Mouse (Mus musculus) spleen, adult 2 months (tissue): ENCODE measurements around the gene Mbtps2. TPM values are rescaled to one million over a fixed set of nuclear protein-coding genes. Genes with fewer than 3 reads are reported as not detected.
A peak's percentile ranks its signal among the peaks of the same experiment; 100 is the strongest.

Experiments
- DNase-seq, 2 experiments: peaks; one replicate each; pipeline versions ENCODE4 v3.0.0 to v3.0.0-alpha.2; 2012 to 2021; ENCODE audit warnings: low spot score in 2 of 2, low read depth in 1 of 2
- H3K27ac ChIP-seq: fragments of 200-500 bp; 2 replicates; pipeline ENCODE4 v1.5.1; 2012; ENCODE audit warnings: low read length, inconsistent platforms; ENCODE audit not compliant: insufficient read depth
- H3K27me3 ChIP-seq: fragments of 200-500 bp; 2 replicates; pipeline ENCODE4 v1.6.1; 2012; ENCODE audit warnings: mild to moderate bottlenecking, moderate library complexity, low read length, inconsistent platforms; ENCODE audit not compliant: control insufficient read depth, insufficient read depth
- H3K36me3 ChIP-seq: fragments of 200-500 bp; 2 replicates; pipeline ENCODE4 v1.6.1; 2012; ENCODE audit warnings: mild to moderate bottlenecking, low read length, inconsistent platforms; ENCODE audit not compliant: control insufficient read depth, insufficient read depth
- H3K4me1 ChIP-seq: fragments of 200-500 bp; 2 replicates; pipeline ENCODE4 v1.6.1; 2011; ENCODE audit warnings: inconsistent platforms; ENCODE audit not compliant: control insufficient read depth, insufficient read depth, insufficient read length
- H3K4me3 ChIP-seq: fragments of 200-500 bp; 2 replicates; pipeline ENCODE4 v1.5.1; 2011; ENCODE audit warnings: mild to moderate bottlenecking, inconsistent platforms; ENCODE audit not compliant: insufficient read depth, insufficient read length; ENCODE audit errors: extremely low read depth
- CTCF ChIP-seq: fragments of 200-500 bp; IDR thresholded peaks from 2 replicates; pipeline ENCODE4 v1.5.1; 2011; ENCODE audit warnings: mild to moderate bottlenecking, inconsistent platforms; ENCODE audit not compliant: insufficient read depth, insufficient read length, insufficient replicate concordance; ENCODE audit errors: extremely low read depth
- POLR2A ChIP-seq: fragments of 200-500 bp; IDR thresholded peaks from 2 replicates; pipeline ENCODE4 v1.6.1; 2011; ENCODE audit warnings: low read depth, low read length, inconsistent platforms
- WGBS: fragments of 180-500 bp; shearing (Covaris S2); methylation state at CpG from one replicate; pipeline ENCODE4 v1.1.7; 2018; 5-methylcytosine and 5-hydroxymethylcytosine counted together
- polyA plus RNA-seq: library from polyadenylated mRNA; depleted of rRNA; stranded (reverse); fragments of >200 nt; gene quantifications from 2 replicates; pipeline ENCODE4 v1.2.3, GENCODE M21; 2012

The Mbtps2 gene
- polyA plus RNA-seq, 1 experiment: 5.3 TPM

- Histone ChIP-seq H3K4me3 (no peak overlapping the region), H3K27me3 (no peaks in the 10 kb centered on the region), H3K36me3 (no peaks in the 10 kb centered on the region), H3K4me1 (no peaks in the 10 kb centered on the region), H3K27ac (no peak overlapping the region)
- no peak for DNase-seq
- WGBS: 75% methylated on average over 3 of the region's 3 CpGs
- TF ChIP-seq POLR2A: no peak
- no peak for TF ChIP-seq CTCF
Observed at GRCm38 (mm10) chrX:157633676-157634414, 35.3 kb upstream of the Mbtps2 start.

- TF ChIP-seq CTCF (no peak), POLR2A (no peak)
- no peaks in the 10 kb centered on the region for H3K27me3 ChIP-seq
- no peaks in the 10 kb centered on the region for H3K4me1 ChIP-seq
- H3K4me3 ChIP-seq: no peak overlapping the region
- no peak for DNase-seq
- no peaks in the 10 kb centered on the region for H3K36me3 ChIP-seq
- 60% methylated on average over 4 of the region's 4 CpGs for WGBS
- H3K27ac ChIP-seq: no peak overlapping the region
Observed at GRCm38 (mm10) chrX:157630341-157630740, 31.8 kb upstream of the Mbtps2 start.

- H3K27me3 ChIP-seq: no peaks in the 10 kb centered on the region; the same call in 1 of the 2 replicates
- TF ChIP-seq CTCF (no peak), POLR2A (no peak)
- H3K36me3 ChIP-seq: no peaks in the 10 kb centered on the region
- no peak overlapping the region for H3K4me3 ChIP-seq
- H3K4me1 ChIP-seq: no peaks in the 10 kb centered on the region
- 41% methylated on average over 32 of the region's 32 CpGs for WGBS
- no peak overlapping the region for H3K27ac ChIP-seq
- no peak for DNase-seq
Observed at GRCm38 (mm10) chrX:157612894-157613293, 14.4 kb upstream of the Mbtps2 start.

GRCm38 (mm10) chrX:157601450-157601849 is 2.9 kb upstream of the Mbtps2 start:
- H3K36me3 ChIP-seq: no peaks in the 10 kb centered on the region
- peaks cover 2% of the 10 kb centered on the region; the same call in 1 of the 2 replicates for H3K4me1 ChIP-seq
- no peak for DNase-seq
- no peak overlapping the region for H3K4me3 ChIP-seq
- WGBS: 36% methylated on average over 3 of the region's 3 CpGs
- TF ChIP-seq CTCF (no peak), POLR2A (no peak)
- H3K27me3 ChIP-seq: no peaks in the 10 kb centered on the region
- H3K27ac ChIP-seq: no peak overlapping the region

- Histone ChIP-seq H3K27ac (peak overlapping the region; percentile 96), H3K27me3 (no peaks in the 10 kb centered on the region), H3K4me3 (peak overlapping the region; percentile 92), H3K4me1 (peaks cover 2% of the 10 kb centered on the region; the same call in 1 of the 2 replicates), H3K36me3 (no peaks in the 10 kb centered on the region)
- WGBS: 23% methylated on average over 17 of the region's 17 CpGs
- peak in 1 of 2 experiments; percentile 14 for DNase-seq
- TF ChIP-seq CTCF (no peak), POLR2A (no peak)
Observed at GRCm38 (mm10) chrX:157597585-157598185, 830 bp downstream of the Mbtps2 start.

- H3K27me3 ChIP-seq: no peaks in the 10 kb centered on the region
- H3K36me3 ChIP-seq: no peaks in the 10 kb centered on the region
- no peak overlapping the region for H3K27ac ChIP-seq
- H3K4me3 ChIP-seq: no peak overlapping the region; the same call in 1 of the 2 replicates
- peaks cover 2% of the 10 kb centered on the region; the same call in 1 of the 2 replicates for H3K4me1 ChIP-seq
- no peak for TF ChIP-seq CTCF
- no peak for TF ChIP-seq POLR2A
- WGBS: 51% methylated on average over 5 of the region's 5 CpGs
- no peak for DNase-seq
Observed at GRCm38 (mm10) chrX:157596802-157597201, 1.7 kb downstream of the Mbtps2 start.

- H3K4me1 ChIP-seq: peaks cover 2% of the 10 kb centered on the region; the same call in 1 of the 2 replicates
- whole genome bisulfite sequencing: 60% methylated on average over 6 of the region's 6 CpGs
- H3K27ac ChIP-seq: no peak overlapping the region
- H3K4me3 ChIP-seq: no peak overlapping the region
- TF ChIP-seq POLR2A: no peak
- no peak for TF ChIP-seq CTCF
- H3K27me3 ChIP-seq: no peaks in the 10 kb centered on the region
- H3K36me3 ChIP-seq: no peaks in the 10 kb centered on the region
- no peak for DNase-seq
Observed at GRCm38 (mm10) chrX:157595927-157596326, 2.6 kb downstream of the Mbtps2 start.
